Mouse (Mus musculus): ENCODE data around the gene Erbb3.
A peak's percentile ranks its signal among the peaks of the same experiment; 100 is the strongest.

DNA sequence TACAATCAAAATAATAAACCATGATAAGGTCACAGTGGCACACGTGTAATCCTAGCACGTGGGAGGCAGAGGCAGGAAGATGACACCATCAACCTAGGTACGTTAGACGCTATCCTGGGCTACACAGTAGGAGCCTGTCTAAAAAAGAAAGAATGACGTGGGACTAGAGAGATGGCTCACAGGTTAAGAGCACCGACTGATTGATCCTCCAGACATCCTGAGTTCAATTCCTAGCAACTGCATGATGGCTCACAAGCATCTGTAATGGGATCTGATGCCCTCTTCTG is 23.6 kb upstream of the Erbb3 start:
- TF ChIP-seq HCFC1 (IDR thresholded peaks at IDR 0.05; ENCODE audit: low read depth, low read length) (no peak), CTCF (IDR thresholded peaks at IDR 0.05 in 2 of 3, conservative IDR thresholded peaks at IDR 0.05 in 1 of 3; ENCODE audit: control insufficient read depth in 1 of 3, insufficient read depth in 1 of 3, low read depth in 2 of 3, low read length in 3 of 3, poor library complexity in 1 of 3, severe bottlenecking in 1 of 3) (peak in 1 of 3 experiments; percentile 30; a peak in 1 of 6 replicates), SIN3A (IDR thresholded peaks at IDR 0.05; ENCODE audit: low read length) (no peak), E2F4 (IDR thresholded peaks at IDR 0.05; ENCODE audit: borderline replicate concordance, low read depth, low read length) (no peak)

Measured in MEL (cell line).